Mouse (Mus musculus) spleen, postnatal 4 days (tissue): Measurements from ENCODE around the gene Nol10.
"Not testable (repeated sequence)": the region's sequence is repeated elsewhere in the genome, so short reads cannot be mapped to it uniquely, and the experiment has no call there.

Experiments used
- DNase-seq, 2 experiments: peaks; one replicate each; pipeline ENCODE4 v3.0.0; 2022; ENCODE audit warnings: low spot score in 2 of 2

The Nol10 gene

DNA sequence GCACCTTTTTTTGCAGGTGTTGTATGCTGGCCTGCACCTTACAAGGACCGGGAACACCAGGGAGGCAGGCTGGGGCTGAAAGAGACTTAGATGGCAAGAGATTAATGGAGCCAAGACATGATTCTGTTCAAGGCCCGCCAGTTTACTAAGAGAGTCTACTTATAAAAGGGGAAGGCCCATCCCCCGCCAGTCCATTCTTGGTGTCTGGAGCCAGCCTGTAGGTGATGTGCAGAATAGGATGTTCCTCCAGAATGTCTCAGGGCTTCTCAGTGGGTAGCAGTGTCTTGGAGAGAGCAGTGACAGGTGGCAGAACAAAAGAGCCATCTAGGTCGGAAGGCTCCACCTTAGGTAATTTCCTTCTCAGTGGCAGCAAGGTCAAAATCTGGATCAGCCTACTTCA lies 111.0 kb downstream of the Nol10 start:
- not testable (repeated sequence) for DNase-seq

DNA sequence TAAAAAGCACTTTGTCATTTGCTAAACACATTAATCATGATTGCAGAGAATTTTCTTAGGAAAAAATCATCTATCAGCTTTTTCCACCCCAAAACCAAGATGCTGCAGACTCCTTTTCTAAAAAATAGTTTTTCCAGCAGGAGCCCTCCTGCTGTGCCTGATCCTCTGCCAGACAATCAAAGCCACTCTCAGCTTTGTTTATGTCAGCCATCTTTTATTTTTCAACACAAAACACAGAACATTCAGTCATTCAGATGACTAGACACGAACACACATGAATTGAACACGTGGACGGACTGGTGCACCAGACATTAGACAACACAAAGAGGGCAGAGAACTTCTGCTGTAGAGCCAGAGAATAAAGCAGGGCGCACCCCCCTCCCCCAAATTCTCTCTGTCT lies 115.4 kb downstream of the Nol10 start:
- no peak for DNase-seq

DNA sequence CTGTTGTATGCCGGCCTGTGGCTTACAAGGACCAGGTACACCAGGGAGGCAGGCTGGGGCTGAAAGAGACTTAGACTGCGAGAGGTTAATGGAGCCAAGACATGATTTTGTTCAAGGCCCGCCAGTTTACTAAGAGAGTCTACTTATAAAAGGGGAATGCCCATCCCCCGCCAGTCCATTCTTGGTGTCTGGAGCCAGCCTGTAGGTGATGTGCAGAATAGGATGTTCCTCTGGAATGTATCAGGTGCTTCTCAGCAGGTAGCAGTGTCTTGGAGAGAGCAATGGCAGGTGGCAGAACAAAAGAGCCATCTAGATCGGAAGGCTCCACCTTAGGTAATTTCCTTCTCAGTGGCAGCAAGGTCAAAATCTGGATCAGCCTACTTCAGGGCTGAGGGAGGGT lies 116.3 kb downstream of the Nol10 start:
- not testable (repeated sequence) for DNase-seq

DNA sequence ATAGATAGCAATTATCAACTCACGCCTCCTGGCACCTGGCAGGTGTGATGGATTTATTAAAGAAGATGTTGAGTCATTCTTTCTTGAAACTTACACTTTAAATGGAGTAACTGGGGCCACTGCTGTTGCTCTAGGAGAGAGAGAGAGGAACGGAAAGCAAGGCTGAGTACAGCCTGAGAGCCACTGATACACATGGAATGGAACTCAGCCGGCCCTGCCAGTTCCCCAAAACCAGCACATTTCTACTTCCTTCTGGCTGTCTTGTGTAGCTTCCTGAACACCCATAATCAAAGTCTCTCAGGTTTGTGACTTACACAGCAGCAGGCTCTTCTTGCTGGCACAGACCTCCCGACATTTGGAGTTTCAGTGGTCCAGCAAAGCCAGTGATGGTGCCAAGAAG lies 118.5 kb downstream of the Nol10 start:
- DNase-seq, result no peak

DNA sequence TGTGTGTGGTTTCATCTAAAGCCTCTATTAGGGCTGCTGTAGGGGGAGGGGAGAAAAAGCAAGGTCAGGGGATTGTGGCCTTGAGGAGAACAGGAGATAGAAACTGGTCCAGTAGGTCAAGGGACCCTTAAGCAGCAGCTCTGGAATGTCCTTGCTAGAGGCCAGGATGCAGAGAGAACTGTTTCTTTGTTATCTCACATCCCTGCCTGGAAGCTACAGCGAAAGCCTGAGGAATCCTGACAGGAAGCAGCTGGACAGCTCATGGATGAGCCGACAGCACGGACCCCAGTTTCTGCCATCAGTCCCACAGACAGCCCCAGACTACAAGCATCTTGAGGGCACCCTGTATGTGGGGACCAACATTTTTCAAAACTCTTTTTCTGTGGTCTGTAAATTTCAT lies 120.1 kb downstream of the Nol10 start:
- DNase-seq, result no peak

DNA sequence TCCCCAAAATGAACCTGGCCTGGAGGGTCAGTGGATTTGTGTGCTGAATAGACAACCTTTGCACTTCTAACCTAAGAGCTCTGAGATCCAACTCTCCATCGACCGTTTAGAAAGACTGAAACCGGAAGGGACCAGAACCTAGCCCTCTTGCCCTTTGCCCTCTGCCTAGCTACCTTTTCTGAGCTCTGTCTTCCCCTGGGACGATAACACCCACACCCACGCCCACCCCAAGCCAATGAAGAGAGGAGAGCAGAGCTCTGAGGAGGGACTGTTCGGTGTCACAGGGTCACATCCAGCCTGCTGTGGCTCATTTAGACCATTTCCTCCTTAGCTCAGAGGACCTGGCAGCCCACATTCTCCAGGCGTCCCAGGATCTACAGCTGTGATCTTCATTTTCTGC lies 121.6 kb downstream of the Nol10 start:
- DNase-seq, result no peak

DNA sequence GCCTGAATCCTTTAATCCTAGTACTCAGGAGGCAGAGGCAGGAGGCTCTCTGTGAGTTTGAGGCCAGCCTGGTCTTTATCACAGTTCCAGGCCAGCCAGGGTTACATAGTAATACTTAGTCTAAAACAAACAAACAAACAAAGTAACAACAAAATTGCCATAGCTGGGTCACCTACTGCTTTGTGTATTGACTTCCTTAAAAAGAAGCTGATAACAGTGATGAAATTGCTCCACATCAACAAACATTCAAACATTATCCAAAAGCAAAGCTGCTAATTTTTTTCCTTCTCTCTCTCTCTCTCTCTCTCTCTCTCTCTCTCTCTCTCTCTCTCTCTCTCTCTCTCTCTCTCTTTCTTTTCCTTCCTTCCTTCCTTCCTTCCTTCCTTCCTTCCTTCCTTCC lies 122.3 kb downstream of the Nol10 start:
- not testable (repeated sequence) for DNase-seq

DNA sequence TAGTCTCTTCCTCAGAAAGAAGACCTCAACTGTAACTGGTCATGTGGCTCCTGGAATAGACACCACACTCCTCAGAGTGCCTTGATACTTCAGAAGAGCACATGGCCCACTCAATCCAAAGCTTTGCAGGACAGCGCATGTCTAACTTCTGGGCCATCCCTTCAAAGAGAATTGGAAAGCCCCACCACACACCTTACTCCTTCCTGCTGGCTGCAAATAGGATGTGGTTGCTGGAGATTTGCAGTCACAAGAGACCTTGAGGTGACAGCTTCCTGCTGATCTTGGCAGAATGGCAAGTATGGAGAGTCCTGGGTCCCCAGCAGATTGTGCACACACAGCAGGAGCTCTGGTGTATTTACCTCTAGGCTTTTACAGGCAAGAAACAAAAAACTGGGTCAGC lies 123.1 kb downstream of the Nol10 start:
- DNase-seq, result no peak

DNA sequence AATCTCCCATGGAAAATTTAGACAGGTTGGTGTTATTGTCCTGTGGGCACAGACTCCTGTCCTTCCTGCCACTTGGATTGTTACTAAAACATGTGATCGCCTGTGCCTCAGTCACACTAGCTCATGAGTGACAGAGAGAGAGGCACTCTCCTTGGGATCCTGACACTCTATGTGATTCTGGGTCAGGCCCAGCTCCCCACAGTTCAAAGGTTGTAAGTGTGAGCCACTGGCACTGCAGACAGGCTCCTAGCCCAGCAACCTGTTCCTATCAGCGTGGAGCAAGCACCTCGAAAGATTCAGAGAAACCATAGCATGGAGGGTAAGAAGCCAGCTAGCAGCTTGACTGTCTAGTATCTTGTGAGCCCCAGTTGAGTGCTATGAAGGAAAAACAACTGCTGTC lies 124.9 kb downstream of the Nol10 start:
- no peak for DNase-seq

DNA sequence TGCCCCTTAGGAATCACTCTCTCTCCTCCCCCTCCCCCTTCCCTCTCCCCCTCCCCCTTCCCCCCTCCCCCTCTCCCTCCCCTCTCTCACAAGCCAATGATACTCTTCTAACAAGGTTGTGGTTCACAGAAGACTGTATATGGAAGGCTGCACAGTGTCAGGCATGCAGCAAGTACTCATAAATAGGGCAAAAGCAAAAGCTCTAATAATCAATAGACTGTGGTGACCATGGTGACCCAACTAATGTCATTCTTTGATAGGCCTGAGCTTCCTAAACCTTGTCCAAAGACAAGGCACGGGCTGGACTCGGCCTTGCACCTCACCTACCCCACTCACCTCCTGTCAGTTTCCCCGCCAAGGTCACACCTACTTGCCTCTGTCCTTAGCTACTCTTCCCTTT lies 125.6 kb downstream of the Nol10 start:
- DNase-seq, result no peak

DNA sequence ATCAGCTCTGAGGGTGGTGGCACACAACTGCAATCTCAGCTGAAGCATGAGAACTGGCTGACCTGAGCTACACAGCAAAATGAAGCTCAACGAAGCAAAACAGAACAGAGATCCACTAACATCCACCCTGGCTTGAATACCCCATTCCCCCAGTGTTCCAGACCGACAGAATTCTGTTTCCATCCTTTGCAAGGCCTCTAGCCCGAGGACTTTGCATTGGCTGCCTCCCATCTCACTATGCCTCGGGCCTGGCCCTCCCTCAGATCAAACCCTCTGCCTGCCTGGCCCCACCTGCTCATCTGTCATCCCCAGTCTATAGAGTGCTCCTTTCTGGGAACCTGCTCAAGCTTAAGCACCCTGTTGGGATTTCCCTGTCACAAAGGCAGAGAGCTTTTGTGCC lies 126.4 kb downstream of the Nol10 start:
- no peak for DNase-seq

DNA sequence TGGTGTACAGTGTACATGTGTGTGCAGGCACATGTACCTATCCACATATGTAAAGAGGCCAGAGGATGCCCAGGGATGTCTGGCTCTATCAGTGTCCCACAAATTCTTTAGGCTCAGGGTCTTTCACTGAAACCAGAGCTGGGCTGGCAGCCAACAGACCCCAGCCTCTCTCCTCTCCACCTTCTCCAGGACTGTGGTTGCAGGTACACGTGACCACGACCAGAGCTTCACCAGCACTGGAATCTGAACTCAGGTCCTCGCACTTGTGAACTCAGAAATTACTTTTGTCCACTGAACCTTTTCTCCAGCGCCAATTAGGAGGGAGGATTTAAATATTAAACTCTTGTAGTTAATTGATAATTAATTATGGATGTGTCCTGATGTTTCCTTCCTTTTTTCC lies 126.9 kb downstream of the Nol10 start:
- no peak for DNase-seq

DNA sequence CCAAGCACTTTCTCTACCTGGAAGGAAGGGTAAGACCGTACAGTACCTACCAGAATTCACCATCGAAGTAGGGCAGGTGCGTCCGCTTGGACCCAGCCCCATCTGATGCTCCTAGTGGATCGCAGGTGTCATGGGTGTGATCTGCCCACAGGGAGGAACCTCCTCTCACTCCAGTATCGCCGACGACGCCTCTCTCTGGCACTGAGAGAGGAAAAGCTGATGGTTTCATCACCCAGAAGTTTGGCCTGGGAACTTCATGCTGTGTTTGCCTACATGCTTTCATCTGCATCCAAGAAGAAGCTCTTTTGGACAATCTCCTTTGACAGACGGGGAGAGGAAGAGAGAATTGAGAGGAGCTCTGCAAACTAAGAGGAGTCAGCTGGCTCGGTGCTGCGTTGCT lies 129.9 kb downstream of the Nol10 start:
- DNase-seq, result peak; percentile 7 to 53

DNA sequence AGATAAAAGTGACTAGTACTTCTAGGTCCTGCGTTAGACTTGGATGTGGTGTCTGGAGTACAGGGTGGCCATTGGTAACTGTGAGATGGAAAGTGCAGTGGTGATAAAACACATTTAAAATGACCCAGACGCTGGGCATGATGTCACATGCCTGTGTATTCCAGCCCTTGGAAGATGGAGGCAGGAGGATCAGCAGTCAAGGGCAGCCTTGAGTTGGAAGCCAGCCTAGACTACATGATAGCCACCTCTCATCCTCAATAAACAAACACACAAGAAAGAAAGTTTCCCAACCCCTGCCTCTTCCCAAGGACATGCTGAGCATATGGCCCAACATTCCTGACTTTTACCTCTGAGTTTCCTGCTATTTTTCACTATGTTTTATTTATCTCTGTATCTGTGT lies 130.6 kb downstream of the Nol10 start:
- DNase-seq, result peak in 1 of 2 experiments; percentile 34
